Comparison of ENCODE assay signal across 13 mouse cellular contexts in genomic region chr7:133579491-133580295, GRCm38 (mm10). TPM values are rescaled to one million over a fixed set of nuclear protein-coding genes. Genes with fewer than 3 reads are reported as not detected.
DNase-seq lines count a peak whose midpoint lies in the region; ATAC-seq and TF ChIP-seq lines count a peak whose summit lies in the region.
"Had no signal": no experiment of that assay in that cellular context is flagged by ENCODE, and none has a peak within 500 bp of the region (broad histone marks: within the 10 kb centered on the region; RNA-seq: fewer than 3 reads in every experiment).

No protein-coding gene starts in this region.

- no peaks in the 10 kb centered on the region for H3K27me3 ChIP-seq in midbrain, postnatal 0 days (ENCODE audit: insufficient read depth, low read length)
- no peaks in the 10 kb centered on the region for H3K27me3 ChIP-seq in midbrain, embryonic 14.5 days (ENCODE audit: control insufficient read depth, insufficient read depth, low read length)
- H3K27me3 ChIP-seq: heart, embryonic 12.5 days; limb, embryonic 13.5 days had no signal

- no peaks in the 10 kb centered on the region for H3K9me3 ChIP-seq in midbrain, postnatal 0 days (ENCODE audit: low read length)
- no peaks in the 10 kb centered on the region for H3K9me3 ChIP-seq in midbrain, embryonic 14.5 days (ENCODE audit: control insufficient read depth, low read length)
- H3K9me3 ChIP-seq: forebrain, embryonic 10.5 days; heart, embryonic 12.5 days; limb, embryonic 13.5 days had no signal

- 83% methylated on average over 20 of the region's 20 CpGs for WGBS in midbrain, postnatal 0 days
- WGBS in midbrain, embryonic 14.5 days, result 81% methylated on average over 20 of the region's 20 CpGs

- DNase-seq in adrenal gland, adult (ENCODE audit: inconsistent age in 2 of 2, low spot score in 1 of 2), result peak; percentile 18 to 62
- DNase-seq in adrenal gland, postnatal 10 days, result no peak
- DNase-seq in midbrain, postnatal 0 days (ENCODE audit: low spot score), result no peak
- no peak for DNase-seq in midbrain, embryonic 14.5 days
- DNase-seq in left cerebral cortex, adult 9 months (ENCODE audit: low spot score in 2 of 2), result peak; percentile 23 to 42
- no peak for DNase-seq in ovary, postnatal 14 days (ENCODE audit: low spot score)
- no peak for DNase-seq in spleen, adult 18-20 months
- DNase-seq in adipocyte (ENCODE audit: low spot score), result no peak
- DNase-seq: cerebellum, postnatal 36 days had no signal

- no peak overlapping the region for H3K9ac ChIP-seq in midbrain, postnatal 0 days (replicated peaks; ENCODE audit: low read length, poor library complexity, severe bottlenecking)
- H3K9ac ChIP-seq in midbrain, embryonic 14.5 days (replicated peaks; ENCODE audit: low read length), result no peak overlapping the region
- H3K9ac ChIP-seq: heart, embryonic 12.5 days; limb, embryonic 13.5 days had no signal

- H3K36me3 ChIP-seq in midbrain, postnatal 0 days (ENCODE audit: insufficient read depth, low read length), result no peaks in the 10 kb centered on the region
- no peaks in the 10 kb centered on the region for H3K36me3 ChIP-seq in midbrain, embryonic 14.5 days (ENCODE audit: control insufficient read depth, insufficient read depth, low read length)
- H3K36me3 ChIP-seq: forebrain, embryonic 10.5 days; heart, embryonic 12.5 days; limb, embryonic 13.5 days had no signal

- TF ChIP-seq CTCF in midbrain, postnatal 0 days (IDR thresholded peaks at IDR 0.05), result peak; percentile 26; the same call in 1 of the 2 replicates

- no peaks in the 10 kb centered on the region for H3K4me1 ChIP-seq in midbrain, postnatal 0 days (ENCODE audit: insufficient read depth, low read length)
- no peaks in the 10 kb centered on the region for H3K4me1 ChIP-seq in midbrain, embryonic 14.5 days (ENCODE audit: control insufficient read depth, insufficient read depth, low read length)
- H3K4me1 ChIP-seq: heart, embryonic 12.5 days; limb, embryonic 13.5 days had no signal

- H3K4me2 ChIP-seq in midbrain, postnatal 0 days (ENCODE audit: low read depth, low read length, poor library complexity, severe bottlenecking), result no peak overlapping the region
- H3K4me2 ChIP-seq in midbrain, embryonic 14.5 days (ENCODE audit: low read length), result no peak overlapping the region
- H3K4me2 ChIP-seq: heart, embryonic 12.5 days; limb, embryonic 13.5 days had no signal

- H3K27ac ChIP-seq in midbrain, postnatal 0 days (ENCODE audit: low read depth, low read length), result no peak overlapping the region
- no peak overlapping the region for H3K27ac ChIP-seq in midbrain, embryonic 14.5 days (replicated peaks; ENCODE audit: low read depth, low read length)
- H3K27ac ChIP-seq: forebrain, embryonic 10.5 days; limb, embryonic 13.5 days had no signal

- no peak for ATAC-seq in midbrain, postnatal 0 days (ENCODE audit: low FRiP score)
- no peak for ATAC-seq in midbrain, embryonic 14.5 days (ENCODE audit: low FRiP score, low TSS enrichment)
- ATAC-seq: inflammation-experienced regulatory T-cells, adult 6 months had no signal

- H3K4me3 ChIP-seq in midbrain, postnatal 0 days (ENCODE audit: low read depth, low read length), result no peak overlapping the region
- no peak overlapping the region for H3K4me3 ChIP-seq in midbrain, embryonic 14.5 days (replicated peaks; ENCODE audit: low read depth, low read length)
- H3K4me3 ChIP-seq: forebrain, embryonic 10.5 days; heart, embryonic 12.5 days; limb, embryonic 13.5 days had no signal

RNA-seq across cellular contexts. Expression of gene Tex36, which starts 22.3 kb away (rescaled TPM):
- total RNA-seq in adrenal gland, postnatal 10 days (2021), result not detected
- not detected in 2 replicates for total RNA-seq in midbrain, postnatal 0 days (2014; rRNA removed)
- polyA plus RNA-seq in midbrain, postnatal 0 days (2015; fragmentation: Nextera tagmentation; extraction: Ambion mirVana), result 0.29 and 0.38 TPM in 2 replicates
- polyA plus RNA-seq in midbrain, embryonic 14.5 days (2014; fragmentation: Nextera tagmentation; extraction: Ambion mirVana), result not detected in 2 replicates
- polyA plus RNA-seq: forebrain, embryonic 10.5 days; heart, embryonic 12.5 days; inflammation-experienced regulatory T-cells, adult 6 months; limb, embryonic 13.5 days had no signal

RNA-seq across cellular contexts. Expression of gene Edrf1, which starts 57.6 kb away (rescaled TPM):
- 10 to 100 TPM; 15.7 to 18.9 TPM for total RNA-seq in adrenal gland, postnatal 10 days (2021)
- 25.6 and 33.2 TPM in 2 replicates for total RNA-seq in midbrain, postnatal 0 days (2014; rRNA removed)
- 9.3 and 10.5 TPM in 2 replicates for polyA plus RNA-seq in midbrain, postnatal 0 days (2015; fragmentation: Nextera tagmentation; extraction: Ambion mirVana)
- polyA plus RNA-seq in midbrain, embryonic 14.5 days (2014; fragmentation: Nextera tagmentation; extraction: Ambion mirVana), result 15.1 and 26.9 TPM in 2 replicates

Comparison
In these comparisons a context has a peak if more than half of its experiments do, and no peak if none do; other contexts are left out.
1. DNase-seq: peak in adrenal gland, adult (2 of 2) and left cerebral cortex, adult 9 months (2 of 2); none in adrenal gland, postnatal 10 days (single experiment), midbrain, postnatal 0 days (single experiment), midbrain, embryonic 14.5 days (single experiment), ovary, postnatal 14 days (single experiment), spleen, adult 18-20 months (0 of 2) and adipocyte (single experiment).